Mouse (Mus musculus): ENCODE data around the gene Dnajc6.

The Dnajc6 gene

DNA sequence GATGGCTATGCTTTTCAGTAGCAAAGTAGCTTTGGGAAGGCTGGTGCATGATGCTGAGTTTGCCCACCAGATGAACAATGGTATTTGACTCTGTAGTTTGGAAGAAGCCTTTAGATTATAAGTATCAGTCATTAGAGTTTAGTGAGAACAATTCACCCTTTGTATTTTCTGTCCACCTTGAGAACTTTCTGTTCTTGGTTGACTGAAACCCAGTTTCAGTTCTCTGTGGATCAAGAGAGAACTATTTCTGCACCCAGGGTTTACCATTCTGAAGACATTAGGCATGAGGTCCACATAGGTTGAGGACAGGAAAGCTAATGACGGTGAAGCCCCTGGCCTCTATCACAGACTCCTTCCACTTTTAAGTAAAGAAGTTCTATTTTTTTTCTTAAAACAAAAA is 141.0 kb downstream of the Dnajc6 start:
- no peak for DNase-seq (ENCODE audit: low read depth, low spot score)

DNA sequence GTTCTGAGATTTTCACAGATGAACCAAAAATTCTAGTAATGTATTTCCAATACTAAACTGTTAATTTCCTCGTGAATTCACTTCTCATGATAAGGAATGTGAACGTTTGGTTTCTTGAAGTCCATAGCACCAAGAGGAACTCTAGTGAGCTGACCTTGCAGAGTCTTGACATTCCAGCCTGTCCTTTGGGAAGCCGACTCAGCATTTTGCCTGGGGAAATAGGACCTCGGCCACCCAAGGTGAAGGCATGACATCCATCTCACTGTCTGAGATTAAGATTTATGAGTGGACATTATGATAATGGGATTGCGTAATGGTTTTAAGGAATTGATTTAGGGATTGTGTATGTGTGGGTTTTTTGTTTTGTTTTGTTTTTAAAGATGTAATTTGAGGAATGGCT is 144.2 kb downstream of the Dnajc6 start:
- no peak for DNase-seq (ENCODE audit: low read depth, low spot score)

DNA sequence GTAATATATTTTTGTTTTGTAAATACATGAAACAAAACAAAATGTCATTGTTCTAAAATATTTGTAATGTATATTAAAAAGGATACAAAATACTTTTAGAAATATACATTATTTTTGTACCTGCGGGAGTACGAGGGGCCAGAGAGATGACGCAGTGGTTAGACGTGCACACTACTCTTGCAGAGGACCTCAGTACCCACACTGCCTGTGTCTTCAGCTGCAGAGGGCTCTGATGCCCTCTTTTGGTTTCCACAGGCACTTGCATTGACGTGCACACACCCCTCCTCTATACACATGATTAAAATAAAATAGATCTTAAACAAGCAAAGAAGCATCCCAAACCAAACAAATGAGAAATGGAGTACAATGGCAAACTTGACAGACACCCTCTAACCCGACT is 146.3 kb downstream of the Dnajc6 start:
- DNase-seq (ENCODE audit: low read depth, low spot score): no peak

DNA sequence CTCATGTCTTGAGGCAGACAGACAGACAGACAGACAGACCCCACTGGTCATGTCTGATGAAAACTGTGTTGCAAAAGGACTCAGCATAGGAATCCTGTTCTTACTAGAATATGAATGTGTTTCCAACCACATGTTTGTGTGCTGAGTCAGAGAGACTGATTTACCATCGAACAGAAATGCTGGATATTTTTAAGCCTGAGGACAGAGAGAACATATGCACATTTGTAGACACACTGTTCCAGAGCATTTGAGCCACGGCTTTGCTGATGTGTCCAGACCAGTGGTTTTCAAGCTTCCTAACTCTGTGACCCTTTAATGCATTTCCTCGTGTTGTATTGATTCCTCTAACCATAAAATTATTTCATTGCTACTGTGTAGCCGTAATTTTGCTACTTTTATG is 146.8 kb downstream of the Dnajc6 start:
- no peak for DNase-seq (ENCODE audit: low read depth, low spot score)

DNA sequence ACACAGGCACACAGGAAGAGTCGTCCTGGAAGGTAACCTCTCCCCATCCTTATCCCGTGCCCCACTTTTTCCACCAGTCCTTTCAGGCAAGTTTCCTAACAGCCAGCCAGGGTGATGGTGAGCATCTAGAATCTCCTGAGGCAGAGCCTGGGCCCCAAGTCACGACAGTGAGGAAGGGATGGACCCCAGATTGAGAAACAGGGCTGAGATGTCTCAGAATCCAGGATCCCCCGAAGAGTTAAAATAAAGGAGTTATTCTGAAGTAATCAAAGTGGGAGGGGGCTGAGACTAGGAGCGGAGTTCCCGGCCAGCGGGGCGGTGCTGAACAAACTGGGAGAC is 150.4 kb downstream of the Dnajc6 start:
- DNase-seq (ENCODE audit: low read depth, low spot score): no peak

DNA sequence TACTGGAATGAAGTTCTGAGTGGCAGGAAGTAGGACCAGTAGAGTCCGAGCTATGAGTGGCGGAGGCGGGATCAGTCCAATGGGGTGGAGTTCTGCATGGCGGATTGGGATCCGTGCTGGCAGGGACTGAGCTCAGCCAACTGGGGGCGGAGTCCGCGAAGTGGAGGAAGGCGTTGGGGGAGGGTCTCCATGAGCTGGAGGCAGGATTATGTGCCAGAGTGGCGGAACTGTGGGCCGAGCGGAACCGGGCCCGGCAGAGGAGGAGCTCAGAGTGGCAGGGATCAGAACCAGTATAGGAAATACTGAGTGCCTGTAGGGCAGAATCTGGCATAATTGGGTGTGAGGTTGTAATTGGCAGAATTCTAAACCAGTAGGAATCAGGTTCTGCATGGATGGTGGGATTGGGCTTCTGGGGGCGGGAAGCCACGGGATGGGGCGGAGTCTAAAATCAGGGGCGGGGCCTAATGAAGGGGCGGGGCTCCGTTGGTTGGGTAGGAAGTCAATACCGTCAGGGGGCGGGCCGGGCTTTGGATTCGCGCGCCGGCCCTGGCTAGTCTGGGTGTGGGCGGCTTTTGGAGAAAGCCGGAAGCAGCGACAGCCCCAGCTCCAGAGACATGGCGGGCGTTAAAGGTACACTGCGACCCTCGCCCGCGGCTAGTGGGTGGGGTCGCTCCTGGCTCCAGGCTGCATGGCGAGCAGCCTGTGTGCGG is 150.9 kb downstream of the Dnajc6 start, which contains the start of gene Leprot:
Gene Leprot (plus strand): TSS at position 523 of the 710 bp plus-strand sequence.
- DNase-seq (ENCODE audit: low read depth, low spot score): peak; percentile 99

DNA sequence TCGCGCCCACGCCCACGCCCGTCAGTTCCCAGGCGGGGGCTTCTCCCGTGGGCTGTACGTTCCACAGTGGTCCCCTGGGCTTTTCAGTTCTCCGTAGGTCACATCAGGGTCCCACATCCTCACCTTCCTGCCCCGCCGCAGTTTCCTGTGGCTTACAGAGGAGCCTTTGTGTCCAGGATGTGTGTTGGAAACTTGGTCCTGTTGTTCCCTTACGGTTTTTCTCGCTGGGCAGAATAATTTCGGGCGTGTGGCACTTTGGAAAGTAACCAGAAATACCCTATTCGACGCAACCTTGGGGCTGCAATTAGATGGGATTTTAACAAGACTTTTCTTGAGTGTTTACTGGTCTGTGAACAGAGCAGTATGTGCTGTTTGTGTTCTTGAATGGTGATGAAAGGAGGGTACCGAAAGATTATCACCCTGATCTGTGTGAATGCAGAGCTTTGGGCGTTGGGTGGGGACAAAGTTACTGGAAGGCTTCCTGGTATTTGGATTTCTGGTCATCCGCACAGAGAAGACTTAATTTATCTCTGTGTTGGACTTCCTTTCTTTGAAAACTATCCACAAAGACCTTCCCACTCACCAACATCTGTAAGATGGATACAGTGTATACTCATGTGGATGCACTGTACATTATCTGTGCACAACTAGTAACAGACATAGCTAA is 151.7 kb downstream of the Dnajc6 start:
- DNase-seq (ENCODE audit: low read depth, low spot score): no peak

DNA sequence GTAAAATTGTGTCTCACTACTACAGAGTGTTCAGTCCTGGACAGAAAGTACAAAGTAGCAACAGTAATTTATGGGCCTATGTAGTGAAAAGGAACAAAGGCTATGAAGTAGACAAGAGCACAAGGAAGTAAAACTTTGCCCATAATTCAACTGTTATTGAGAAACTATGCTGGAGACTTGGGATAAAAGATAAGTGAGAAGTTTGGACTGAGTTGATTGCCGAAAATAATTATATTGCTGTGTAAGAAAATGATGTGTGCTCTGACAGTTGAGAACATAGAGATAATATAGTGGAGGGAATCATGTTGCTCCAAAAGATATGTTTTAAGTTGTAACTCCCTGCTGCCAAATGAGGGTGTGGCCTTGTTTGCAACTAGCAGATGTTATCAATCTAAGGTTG is 152.3 kb downstream of the Dnajc6 start:
- no peak for DNase-seq (ENCODE audit: low read depth, low spot score)

DNA sequence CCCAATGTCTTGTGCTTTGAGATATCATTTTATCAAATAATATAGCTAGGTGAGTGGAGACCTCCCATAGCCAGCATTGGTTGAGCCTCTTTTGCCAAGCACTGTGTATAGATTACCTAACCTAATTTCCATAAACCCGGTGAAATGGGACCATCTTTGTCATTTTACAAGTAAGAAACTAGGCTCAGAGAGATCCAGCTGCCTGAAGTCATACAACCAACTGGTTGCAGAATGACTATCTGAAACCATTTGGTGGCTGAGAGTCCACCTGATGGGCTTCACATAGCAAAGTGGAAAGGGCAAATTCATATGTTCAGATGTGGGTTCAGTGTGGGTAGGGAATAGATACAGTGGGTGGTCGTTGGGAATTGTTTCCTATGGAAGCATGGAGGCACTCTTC is 154.5 kb downstream of the Dnajc6 start:
- no peak for DNase-seq (ENCODE audit: low read depth, low spot score)

DNA sequence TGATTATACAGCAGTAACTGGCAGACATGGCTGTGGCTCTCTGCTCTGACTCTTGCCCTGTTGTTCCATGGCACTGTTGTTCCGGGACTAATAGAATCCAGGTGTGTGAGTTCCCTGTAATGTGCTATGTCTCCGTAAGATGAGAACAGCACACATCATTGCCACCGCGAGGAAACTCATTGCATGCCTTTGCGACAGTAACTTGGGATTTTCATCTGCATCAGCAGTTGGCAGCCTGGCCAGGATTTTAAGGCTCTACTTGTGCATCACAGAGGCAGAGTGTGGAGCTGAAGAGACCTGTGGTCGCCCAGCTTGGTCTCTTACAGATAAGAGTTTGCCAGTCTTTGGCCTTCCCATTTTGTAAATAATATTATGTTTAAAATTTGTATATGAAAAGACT is 157.8 kb downstream of the Dnajc6 start:
- DNase-seq (ENCODE audit: low read depth, low spot score): no peak

DNA sequence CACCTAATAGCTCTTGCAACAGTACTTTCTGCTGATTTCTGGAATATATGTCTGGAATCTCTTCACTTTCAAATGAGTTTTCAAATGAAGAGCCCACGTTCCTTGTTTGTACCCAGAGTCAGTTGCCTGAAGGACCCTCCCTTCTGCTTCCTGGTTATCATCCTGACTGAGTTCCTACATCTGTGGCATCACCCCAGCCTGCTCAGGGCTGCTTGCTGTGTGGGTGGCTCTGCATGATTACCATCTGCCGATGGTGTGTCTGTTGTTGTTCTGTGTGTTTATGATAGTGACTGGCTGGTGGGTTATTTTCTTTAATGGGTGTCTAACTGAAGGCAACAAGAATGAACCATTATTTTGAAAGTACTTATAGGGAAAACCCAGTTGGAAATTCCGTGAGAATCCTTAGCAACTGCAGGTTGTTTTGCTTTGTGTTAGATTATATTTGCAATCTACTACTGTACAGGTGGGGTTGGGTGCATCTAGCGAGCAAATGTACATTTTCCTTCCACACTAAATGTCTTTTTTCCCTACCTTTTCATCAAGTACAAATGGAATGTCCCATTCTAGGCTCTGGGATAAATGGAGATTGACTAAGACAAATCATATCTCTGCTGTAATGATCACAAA is 158.5 kb downstream of the Dnajc6 start:
- no peak for DNase-seq (ENCODE audit: low read depth, low spot score)

DNA sequence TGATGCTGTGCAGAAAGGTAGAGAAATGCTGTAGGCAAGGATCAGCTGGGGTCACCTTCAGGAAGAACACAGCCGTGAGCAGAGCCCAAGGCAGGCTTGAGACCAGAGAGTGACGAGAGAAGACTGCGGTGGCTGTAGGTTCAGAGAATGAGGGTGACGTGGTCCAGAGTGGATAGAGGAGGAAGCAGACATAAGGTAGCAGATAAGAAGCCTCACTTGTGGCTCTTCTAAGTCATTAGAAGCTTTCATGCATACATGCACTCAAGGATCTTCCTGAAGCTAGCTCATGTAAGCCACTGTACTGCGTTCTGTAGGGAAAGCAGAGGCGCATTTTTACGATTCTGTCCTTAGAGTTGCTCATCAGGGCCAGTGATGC is 159.0 kb downstream of the Dnajc6 start:
- no peak for DNase-seq (ENCODE audit: low read depth, low spot score)

DNA sequence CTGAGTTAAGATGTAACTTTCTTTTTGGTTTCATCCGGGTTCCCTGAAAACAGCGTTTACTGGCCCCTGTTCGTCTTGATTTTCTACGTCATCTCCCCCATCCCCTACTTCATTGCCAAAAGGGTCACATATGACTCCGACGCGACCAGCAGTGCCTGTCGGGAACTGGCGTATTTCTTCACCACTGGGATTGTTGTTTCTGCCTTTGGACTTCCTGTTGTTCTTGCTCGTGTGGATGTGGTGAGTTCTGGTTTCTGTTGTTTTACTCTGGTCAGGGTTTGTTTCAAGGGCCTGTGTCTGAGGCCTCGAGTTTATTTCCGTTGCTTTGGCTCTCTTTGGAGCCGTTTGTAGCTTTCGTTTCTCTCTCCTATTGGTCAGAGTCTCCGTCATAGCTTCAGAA is 159.6 kb downstream of the Dnajc6 start:
- DNase-seq (ENCODE audit: low read depth, low spot score): no peak

DNA sequence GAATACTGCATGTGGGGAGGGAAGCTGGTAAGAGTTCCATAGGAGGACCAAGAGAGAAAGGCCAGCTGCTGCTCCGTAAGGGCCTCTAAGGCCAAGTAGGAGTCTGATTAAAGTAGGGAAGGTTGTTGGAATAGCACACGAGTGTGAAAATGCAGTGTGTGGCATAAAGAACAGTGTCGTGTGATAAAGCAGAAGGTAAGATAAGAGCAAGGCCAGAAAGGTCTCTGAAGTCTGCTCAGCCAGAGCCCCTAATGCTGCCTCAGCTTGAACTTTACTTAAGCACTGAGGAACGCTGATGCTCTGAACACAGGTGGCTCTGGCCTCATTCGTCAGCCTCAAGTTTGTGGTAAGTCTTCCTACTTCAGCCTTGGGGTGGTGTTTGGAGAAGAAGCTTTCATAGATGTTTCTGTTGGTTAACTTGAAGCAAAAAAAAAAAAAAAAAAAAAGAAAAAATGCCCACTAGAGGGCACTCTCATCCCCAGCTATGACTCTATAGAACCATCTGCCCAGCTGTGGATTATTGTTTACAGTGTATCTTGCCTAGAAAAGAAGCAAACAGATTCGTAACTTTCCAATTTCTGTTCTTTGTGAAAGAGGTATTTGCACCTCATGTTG is 160.6 kb downstream of the Dnajc6 start:
- peak; percentile 46 for DNase-seq (ENCODE audit: low read depth, low spot score)

DNA sequence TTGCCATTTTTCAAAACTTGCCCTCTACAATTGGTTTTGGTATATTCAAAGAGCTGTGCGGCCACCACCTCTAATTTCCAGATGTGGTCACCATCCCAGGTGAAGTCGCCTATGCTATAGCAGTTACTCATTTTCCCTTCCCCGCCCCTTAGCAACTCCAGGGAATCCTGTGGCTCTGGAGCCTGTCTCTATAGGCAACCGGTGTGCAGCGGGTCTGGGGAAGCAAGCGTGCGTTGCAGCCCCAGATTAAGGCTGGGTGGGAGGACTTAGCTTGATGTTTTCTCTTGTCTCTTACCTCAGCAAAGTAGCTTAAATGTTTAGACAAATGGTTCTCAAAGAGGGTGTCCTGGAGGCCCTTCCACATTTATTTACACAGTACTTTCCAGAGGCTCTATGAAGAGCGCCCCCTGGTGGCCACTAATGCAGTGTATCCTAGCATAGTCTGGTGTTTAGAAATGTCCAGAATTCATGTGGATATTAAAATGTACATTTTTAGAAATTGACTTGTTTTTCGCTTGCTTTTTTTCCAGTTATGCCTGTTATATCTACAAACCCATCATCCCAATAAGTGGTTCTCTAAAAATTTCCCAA is 167.8 kb downstream of the Dnajc6 start:
- DNase-seq (ENCODE audit: low read depth, low spot score): peak; percentile 73

DNA sequence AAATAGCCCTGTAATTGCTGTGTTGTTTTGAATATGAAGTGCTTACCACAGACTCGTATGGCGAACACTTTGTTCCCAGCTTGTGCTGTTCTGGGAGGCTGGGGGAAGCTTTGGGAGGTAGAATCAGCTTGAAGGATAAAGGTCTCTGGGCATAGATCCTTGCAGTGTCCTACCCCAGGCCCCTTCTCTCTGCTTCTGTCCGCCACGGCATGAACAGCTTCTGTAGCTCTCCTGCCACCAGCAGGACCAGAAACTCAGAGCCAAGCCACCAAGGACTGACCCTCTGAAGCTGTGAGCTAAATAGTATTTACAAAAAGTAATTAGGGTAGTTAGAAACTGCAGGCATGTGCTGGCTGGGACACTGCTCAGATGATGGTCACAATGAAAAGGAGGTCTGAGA is 168.3 kb downstream of the Dnajc6 start:
- no peak for DNase-seq (ENCODE audit: low read depth, low spot score)

DNA sequence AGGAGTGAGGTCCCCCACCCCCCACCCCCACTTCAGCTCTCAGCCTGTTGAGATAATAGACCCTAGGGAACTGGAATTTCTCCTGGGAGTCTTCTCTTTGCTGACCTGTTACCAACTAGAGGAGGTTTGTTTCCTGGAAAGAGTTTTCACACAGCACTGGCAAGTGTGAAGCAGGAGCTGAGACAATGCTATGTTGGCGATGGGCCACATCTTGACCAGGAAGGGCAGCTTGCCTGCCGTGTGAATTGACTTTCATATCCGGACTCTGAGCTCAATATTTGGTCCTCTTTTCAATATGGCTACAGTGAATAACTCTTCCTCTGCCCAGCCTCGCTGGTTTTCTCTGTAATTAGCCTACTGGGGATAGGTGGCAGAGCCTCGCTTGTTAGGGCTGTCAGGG is 172.7 kb downstream of the Dnajc6 start:
- no peak for DNase-seq (ENCODE audit: low read depth, low spot score)

DNA sequence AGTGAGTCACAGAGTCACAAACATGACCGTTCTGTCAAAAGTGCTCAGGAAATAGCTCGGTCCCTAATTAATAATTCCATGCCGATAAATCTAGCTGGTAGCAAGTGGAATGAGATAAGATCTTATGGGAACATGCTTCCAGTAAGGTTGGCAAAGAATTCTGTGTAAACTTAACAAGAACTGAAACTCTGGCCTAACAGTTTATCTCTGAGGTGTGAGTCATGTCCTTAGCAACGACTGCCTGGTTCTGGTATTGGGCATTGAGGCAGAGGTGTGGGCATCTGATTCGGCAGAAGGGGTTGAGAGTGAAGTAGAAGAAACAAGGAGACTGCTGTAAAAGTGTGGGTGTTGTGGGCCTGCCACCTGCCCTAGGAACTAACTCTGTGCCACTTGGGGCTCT is 173.4 kb downstream of the Dnajc6 start:
- no peak for DNase-seq (ENCODE audit: low read depth, low spot score)

DNA sequence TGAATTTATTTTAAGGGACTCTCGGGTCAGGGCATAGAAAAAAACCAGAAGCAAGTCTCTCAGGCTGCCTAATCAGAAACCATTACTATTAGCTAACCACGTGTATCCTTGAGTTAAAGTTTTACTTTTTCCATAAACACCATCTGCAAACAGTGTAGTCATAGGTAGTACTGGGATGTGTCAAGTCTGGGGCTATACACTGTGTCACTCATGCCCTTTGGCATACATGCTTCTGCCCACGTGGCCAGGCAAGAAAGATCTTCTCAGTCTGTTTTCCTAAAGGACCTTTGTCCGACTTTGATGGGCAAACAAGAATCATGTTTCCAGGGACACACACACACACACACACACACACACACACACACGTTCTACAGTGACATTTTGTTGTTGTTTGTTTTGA is 178.3 kb downstream of the Dnajc6 start:
- no peak for DNase-seq (ENCODE audit: low read depth, low spot score)

DNA sequence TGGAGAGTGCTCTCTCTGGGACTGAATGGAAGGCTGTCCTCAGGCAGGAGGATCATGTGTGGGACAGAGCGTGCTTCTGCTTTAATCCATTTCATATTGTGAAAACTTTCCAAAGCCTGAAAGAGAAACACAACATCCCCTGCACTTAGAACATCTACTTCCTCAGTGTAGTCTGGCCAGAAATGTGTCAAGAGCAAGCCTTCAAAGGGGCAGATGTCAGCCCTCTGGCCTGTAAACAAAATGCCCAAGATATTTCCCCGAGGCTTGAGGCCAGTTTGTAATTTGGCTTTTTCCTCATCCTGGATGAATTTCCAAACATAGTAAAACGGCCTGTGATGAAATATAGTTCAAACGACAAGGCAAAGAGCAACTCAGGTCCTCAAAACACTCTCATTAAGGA is 179.3 kb downstream of the Dnajc6 start:
- DNase-seq (ENCODE audit: low read depth, low spot score): no peak

DNA sequence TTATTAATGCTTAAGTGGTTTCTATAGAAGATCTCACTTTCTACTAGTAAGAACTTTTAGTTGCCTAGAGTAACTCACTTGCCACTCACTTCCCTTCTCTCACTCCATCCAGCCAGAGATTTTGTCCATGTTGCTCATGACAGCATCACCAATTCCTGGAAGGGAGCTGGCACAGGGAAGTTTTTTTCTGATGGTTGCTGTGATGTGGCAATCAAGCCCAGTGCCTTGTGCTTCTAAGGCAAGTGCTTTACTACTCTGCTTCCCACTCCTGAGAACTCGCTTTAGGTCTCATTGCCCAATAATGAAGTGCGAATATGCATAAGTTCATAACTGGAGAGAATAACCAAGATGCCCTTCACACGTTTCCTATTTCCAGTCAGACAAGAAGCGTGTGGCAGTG is 186.2 kb downstream of the Dnajc6 start:
- DNase-seq (ENCODE audit: low read depth, low spot score): no peak

DNA sequence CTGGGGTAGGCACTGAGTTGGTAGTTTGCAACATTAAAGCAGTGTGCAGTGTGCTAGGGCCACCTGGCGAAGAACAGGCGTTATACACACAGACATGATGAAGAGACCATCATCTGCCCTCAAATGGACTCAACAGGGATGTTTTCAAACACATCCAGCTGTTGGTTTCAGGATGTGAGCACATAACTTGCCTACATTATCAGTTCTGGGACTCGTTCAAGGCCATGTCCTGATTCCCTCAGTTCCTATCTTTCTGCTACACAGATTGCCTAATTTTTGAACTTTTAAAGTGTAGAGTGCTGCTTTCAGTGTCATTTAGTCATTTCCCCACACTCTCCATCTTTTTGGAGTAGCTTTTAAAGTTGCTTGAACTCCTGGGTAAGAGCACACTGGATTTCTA is 186.6 kb downstream of the Dnajc6 start:
- no peak for DNase-seq (ENCODE audit: low read depth, low spot score)
